Mouse (Mus musculus) heart, postnatal 25 days (tissue): ENCODE measurements at regions not wholly inside any gene's neighbourhood (a gene's known extent, or its start where the extent isn't known, plus 50 kb on each side); places are given as distances from the start of the nearest gene placed in this dataset.

Source experiments
- DNase-seq: peaks from one replicate; pipeline ENCODE4 v3.0.0; 2022; ENCODE audit warnings: low spot score
- intact Hi-C: fragments of 180-260 bp; cut with DNase I; formaldehyde crosslinking; loops from one replicate; pipeline ENCODE4 v1.15.1; 2025

DNA sequence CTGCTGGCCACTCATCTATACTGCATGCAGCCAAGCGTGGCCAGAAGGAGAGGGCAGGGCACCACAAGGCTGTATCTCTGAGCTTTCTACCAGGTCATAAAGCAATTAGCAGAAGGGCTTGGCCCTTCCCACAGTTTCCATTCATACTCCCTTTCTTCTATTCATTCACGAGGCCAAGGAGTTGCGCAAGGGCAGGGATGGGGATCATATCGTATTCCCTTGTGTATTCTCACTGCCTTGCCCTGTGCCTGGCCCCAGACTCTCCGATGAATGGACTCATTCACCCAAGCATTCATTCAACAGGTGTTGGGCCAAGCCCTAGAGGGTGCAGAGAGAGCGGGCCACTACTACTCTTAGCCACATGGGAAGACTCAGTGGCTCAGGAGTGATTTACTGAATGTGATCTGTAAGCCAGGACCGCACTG lies 111.2 kb upstream of the Parp11 start:
- no peak for DNase-seq
- intact Hi-C loops = no loop called here

- DNase-seq = no peak
- intact Hi-C loops = no loop called here
Measured at GRCm38 (mm10) chr6:127335996-127336660, 110.5 kb upstream of the Parp11 start.

DNA sequence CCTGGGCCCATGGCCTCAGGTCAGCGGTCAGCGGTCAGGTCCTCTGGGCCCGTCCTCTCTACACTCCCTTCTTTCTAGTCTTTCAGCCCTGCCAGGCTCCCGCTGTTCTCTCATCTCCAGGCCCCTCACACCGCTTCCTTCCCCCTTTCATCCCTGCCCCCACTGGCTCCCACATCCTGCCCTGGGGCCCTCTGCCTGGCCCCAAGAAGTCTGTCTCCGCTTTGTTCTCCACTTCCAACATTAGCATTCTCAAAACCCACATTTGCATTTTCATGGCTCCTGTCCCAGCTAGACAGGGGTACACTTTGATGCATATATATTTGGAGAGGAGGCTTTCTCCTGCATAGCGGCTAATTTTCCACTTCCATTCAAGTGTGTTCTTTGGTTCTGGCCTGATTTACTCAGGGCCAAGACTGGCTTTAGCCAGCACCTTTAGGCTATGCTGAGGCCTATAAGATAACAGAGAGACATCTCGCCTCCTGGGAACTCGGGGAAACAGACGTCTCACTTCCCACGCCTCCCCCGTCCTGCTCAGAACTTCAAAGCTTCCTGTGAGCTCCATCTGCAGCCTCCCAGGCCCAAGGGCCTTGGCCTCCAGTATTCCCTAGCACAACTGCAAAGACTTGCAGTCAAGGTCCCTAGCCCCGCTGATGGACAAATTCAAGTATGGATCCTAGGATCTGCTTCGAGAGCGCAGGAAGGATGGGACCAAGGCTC lies 109.8 kb upstream of the Parp11 start:
- DNase-seq = no peak
- intact Hi-C loops = no loop called here

DNA sequence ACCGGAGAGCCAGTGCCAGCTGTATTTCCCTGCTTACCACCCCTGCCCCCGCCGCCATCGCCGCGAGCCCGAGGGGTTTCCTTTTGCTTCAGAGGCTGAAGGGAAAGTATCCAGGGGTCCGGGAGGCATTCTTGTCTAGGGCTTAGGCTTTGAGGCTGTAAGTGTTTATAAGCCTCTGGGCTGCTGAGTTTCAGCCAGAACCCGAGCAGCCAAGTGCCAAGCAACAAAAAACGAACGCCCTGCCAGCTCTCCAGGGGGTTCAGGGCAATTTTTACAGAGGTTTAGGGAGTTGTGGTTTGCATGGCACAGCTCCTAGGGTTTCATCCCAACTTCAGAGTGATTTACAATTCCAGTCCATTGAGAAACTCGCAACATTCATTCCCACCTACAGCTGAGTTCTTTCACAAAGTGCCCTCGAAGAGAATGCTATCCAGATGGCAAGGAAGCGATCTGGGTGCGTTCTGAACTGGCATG lies 109.2 kb upstream of the Parp11 start:
- DNase-seq = no peak
- intact Hi-C loops = no loop called here

DNA sequence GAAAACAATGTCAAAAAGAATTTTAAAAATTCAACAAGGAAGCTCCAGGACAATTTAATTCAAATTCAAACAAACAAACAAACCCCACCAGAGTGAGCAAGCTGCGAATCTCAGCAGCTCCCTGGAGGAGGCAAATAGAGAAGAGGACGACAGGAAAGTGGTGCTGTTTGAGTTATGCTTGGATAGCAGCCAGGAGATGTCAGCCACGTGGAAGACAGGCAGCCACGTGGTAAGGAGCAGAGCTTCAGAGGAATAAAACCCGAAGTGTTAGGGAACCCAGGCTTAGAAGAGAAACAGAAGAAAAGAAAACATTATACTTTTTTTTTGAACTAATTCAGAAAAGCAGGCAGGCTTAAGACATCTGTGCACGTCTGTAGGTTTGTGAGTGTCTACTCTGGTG lies 108.2 kb upstream of the Parp11 start:
- intact Hi-C loops = no loop called here
- DNase-seq = no peak

DNA sequence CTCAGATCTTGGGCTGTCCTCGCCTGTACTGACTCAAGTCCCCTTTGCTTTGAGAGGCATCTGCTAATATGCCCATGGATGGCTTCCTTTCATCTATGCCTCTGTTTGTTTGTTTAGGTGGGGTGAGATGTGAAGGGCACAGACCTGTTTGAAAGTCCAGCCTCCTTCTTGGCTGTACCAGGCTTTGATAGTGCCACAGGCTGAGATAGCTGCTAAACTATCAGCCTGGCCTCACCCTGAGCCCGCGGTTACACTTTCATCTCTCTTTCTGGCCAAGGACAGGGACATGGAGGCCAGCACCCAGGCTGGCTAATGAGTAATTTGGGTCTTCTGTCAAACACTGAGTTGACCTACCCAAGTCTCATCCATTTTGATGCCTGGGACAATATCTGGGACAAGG lies 105.0 kb upstream of the Parp11 start:
- DNase-seq = no peak
- intact Hi-C loops = no loop called here

GRCm38 (mm10) chr6:127348770-127349409 lies 97.8 kb upstream of the Parp11 start:
- intact Hi-C loops = no loop called here
- DNase-seq = no peak

DNA sequence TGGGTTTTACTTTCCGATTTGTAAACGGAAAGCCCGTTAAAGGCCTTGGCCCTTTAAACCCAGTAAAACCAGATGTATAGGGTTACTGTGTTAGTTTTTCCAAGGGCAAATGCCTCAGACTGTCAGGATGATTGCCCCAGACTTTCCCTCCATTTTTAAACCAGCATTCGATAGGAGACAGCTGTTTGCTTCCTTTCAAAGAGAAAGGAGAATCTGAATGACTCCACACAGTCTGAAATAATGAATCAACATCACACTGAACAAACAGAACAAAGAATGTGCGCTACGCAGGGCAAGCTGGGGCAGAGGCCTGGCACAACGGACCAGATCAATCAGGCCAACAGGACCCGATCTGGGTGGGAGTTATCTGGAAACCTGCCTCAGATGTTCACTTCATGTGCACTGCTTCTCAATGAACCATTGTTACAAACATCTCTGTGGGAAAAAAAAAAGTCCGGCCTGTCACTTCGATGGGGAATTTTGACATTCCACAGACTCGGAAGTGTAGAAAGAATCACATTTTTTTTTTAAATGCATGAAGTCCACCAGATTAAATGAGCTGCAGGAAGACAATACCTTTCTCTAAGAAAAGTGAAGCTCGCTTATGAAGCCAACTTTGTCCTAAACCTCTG lies 97.0 kb upstream of the Parp11 start:
- no peak for DNase-seq
- intact Hi-C loops = loop anchor here (10.0 kb wide), 1 partner anchor 95 kb away; the partner anchor contains the start of gene Parp11

- intact Hi-C loops = loop anchor here (2.0 to 10.0 kb wide), 2 partner anchors 27 to 93 kb away; partner anchors contain the start of gene Parp11
- DNase-seq = no peak
Measured at GRCm38 (mm10) chr6:127351691-127352090, 94.9 kb upstream of the Parp11 start.

GRCm38 (mm10) chr6:127355112-127355511 lies 91.5 kb upstream of the Parp11 start:
- no peak for DNase-seq
- intact Hi-C loops = loop anchor here (10.0 kb wide), 1 partner anchor 90 kb away; the partner anchor contains the start of gene Parp11

DNA sequence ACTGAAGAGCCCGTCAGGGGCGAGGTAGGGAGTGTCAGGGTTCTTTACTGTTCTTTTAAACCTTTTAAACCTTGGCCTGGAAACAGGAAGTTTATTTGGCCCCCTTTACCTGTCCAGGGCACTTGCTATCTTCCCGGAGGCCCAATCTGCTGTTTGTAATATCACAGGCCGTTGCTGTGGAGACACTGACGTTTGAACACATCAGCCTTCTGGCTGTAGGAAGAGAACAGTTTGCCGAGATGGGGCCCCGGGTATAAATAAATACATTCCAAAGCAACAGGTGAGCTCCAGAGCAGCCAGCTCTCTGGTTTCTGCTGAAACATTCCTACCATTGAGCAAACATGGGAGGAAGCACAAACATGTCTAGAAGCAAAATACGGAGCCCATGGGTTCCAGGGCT lies 90.2 kb upstream of the Parp11 start:
- DNase-seq = no peak
- intact Hi-C loops = loop anchor here (10.0 kb wide), 1 partner anchor 88 kb away; the partner anchor contains the start of gene Parp11

DNA sequence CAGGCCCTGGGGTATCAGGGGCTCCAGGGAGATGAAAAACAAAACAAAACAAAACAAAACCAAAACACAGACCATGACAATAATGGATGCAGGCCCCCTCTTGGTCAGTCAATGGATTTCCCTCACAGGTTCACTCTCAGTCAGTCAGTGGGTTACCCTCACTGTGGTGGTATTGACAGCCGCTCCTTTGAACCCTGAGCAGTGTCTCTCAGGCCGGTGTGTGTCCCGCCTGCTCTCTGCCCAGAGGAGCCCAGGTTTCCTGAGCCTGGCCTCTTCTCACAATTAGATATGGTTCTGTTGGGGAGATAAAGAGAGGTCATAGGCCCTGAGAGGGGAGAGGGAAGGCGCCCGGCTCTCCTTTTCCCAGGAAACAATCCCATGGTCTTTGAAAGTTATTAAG lies 87.8 kb upstream of the Parp11 start:
- DNase-seq = no peak
- intact Hi-C loops = loop anchor here (1.0 to 10.0 kb wide), 4 partner anchors 34 to 404 kb away; partner anchors contain the start of gene Parp11

- intact Hi-C loops = loop anchor here (1.0 to 10.0 kb wide), 4 partner anchors 34 to 405 kb away; partner anchors contain the start of gene Parp11
- no peak for DNase-seq
Measured at GRCm38 (mm10) chr6:127359391-127359874, 87.2 kb upstream of the Parp11 start.

DNA sequence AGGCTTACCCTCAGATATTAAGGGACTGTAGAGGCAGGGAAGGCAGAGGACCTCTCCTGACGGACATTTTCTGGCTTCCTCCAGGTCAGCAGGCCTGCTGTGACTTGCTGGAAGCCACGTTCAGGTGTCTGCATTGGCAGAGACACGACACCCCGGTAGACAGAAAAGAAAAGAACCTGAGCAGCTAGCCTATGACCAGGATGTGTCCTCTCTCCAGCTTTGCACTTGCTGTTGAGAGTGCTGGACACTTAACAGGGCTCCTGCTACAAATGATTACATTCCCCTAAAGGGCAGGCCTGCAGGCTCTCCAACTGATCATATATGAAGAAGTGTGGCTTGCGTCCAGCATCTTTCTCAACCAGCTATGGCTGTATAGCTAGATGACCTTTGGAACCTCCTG lies 84.5 kb upstream of the Parp11 start:
- DNase-seq = no peak
- intact Hi-C loops = no loop called here

GRCm38 (mm10) chr6:127362966-127363752 lies 83.5 kb upstream of the Parp11 start:
- intact Hi-C loops = no loop called here
- DNase-seq = no peak

DNA sequence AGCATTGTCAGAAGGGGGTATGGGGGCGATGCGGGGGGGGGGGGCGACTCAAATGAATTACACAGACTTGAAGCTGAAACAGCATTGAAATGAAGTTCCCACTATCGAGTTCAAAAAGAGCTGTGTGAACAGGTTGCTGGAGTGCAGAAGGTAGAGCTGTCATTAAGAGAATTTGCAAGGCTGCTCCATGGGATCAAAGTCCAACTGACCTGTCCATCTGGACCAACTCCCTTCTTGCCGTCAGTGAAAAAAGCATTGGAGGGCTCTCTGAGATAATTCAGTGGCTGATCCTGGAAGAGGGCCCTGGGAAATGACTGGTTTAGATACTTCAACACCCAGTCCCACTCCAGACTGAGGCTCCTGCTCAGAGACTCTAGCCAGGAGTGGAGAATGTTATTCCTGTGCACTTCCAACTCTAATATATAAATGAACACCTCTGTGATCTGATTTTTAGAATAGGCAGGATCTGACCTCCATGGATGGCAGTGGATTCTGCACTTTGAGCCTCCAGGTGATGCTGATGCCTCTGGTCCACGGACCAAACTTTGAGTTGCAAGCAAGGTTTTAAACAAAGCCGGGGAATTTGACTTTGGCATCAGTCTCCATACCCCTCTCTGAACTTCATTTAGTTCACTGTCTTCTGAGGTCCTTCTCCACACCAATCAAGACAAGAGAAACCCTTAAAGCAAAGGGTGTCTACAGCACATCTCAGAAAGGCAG lies 82.6 kb upstream of the Parp11 start:
- DNase-seq = no peak
- intact Hi-C loops = no loop called here

- DNase-seq = no peak
Measured at GRCm38 (mm10) chr6:127364591-127365187, 82.0 kb upstream of the Parp11 start.

DNA sequence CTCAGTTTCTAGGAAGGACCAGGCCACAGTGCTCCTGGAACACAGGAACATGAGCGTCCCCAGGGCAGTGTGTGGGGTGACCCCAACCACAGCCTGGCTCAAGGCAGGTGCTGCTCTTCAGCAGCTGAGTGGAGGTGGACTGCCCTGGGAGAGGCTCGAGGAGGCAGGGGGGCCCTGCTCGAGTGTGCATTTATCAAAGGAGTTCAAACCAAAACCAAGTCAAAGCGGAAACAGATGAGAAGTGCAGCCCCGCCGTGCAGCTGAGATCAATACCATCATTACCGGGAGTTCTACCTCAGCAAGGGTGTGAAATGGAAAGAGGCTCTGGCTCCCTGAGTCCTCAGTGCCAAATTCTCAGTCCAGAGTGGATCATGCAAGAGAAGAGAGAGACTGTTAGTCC lies 81.4 kb upstream of the Parp11 start:
- intact Hi-C loops = no loop called here
- DNase-seq = no peak

More at GRCm38 (mm10) chr6:127364591-127365187, 82.0 kb upstream of the Parp11 start:
- intact Hi-C loops = no loop called here
